Mouse (Mus musculus) erythroblast, embryonic 14.5 days (primary cell): Measurements from ENCODE around the gene Armcx5.

Experiments
- GATA1 ChIP-seq: IDR thresholded peaks from 2 replicates; pipeline ENCODE4 v1.6.1; 2012; ENCODE audit warnings: low read length, inconsistent platforms, mixed read lengths
- TAL1 ChIP-seq: IDR thresholded peaks from 3 replicates; pipeline ENCODE4 v1.6.1; 2012; ENCODE audit warnings: low read length, inconsistent platforms, mixed read lengths

GRCm38 (mm10) chrX:135768565-135768964 is 26.0 kb downstream of the Armcx5 start:
- TF ChIP-seq GATA1 = no peak
- TF ChIP-seq TAL1 = no peak
